Mouse (Mus musculus) embryonic facial prominence, embryonic 15.5 days (tissue): ENCODE measurements around the gene Abcc4. TPM values are rescaled to one million over a fixed set of nuclear protein-coding genes. Genes with fewer than 3 reads are reported as not detected.
A peak's percentile ranks its signal among the peaks of the same experiment; 100 is the strongest.

Experiments used
- ATAC-seq: fragments of 200-750 bp; cut with Nextera tagmentation; 2 replicates; pipeline ENCODE4 v1.8.0; 2017; ENCODE audit warnings: low read depth, moderate TSS enrichment; ENCODE audit not compliant: insufficient number of reproducible peaks, low FRiP score, low TSS enrichment
- H3K27ac ChIP-seq: fragments of 300-500 bp; sonication (generic); replicated peaks from 2 replicates; pipeline ENCODE4 v1.5.1; 2015; ENCODE audit warnings: mild to moderate bottlenecking, inconsistent platforms
- H3K27me3 ChIP-seq: fragments of 300-500 bp; sonication (generic); 2 replicates; pipeline ENCODE4 v1.6.1; 2015; ENCODE audit warnings: inconsistent platforms
- H3K36me3 ChIP-seq: fragments of 300-500 bp; sonication (generic); 2 replicates; pipeline ENCODE4 v1.6.1; 2015; ENCODE audit warnings: mild to moderate bottlenecking, inconsistent platforms
- H3K4me1 ChIP-seq: fragments of 300-500 bp; sonication (generic); 2 replicates; pipeline ENCODE4 v1.6.1; 2015; ENCODE audit warnings: inconsistent platforms
- H3K4me2 ChIP-seq: fragments of 300-500 bp; sonication (generic); replicated peaks from 2 replicates; pipeline ENCODE4 v1.6.1; 2015; ENCODE audit warnings: mild to moderate bottlenecking, inconsistent platforms
- H3K4me3 ChIP-seq: fragments of 300-500 bp; sonication (generic); replicated peaks from 2 replicates; pipeline ENCODE4 v1.5.1; 2015; ENCODE audit warnings: mild to moderate bottlenecking, inconsistent platforms
- H3K9ac ChIP-seq: fragments of 300-500 bp; sonication (generic); 2 replicates; pipeline ENCODE4 v1.6.1; 2015; ENCODE audit warnings: inconsistent platforms
- H3K9me3 ChIP-seq: fragments of 300-500 bp; sonication (generic); replicated peaks from 2 replicates; pipeline ENCODE4 v1.6.1; 2016; ENCODE audit warnings: inconsistent platforms
- WGBS: fragments of 180-500 bp; shearing (Covaris S2); methylation state at CpG from one replicate; pipeline ENCODE4 v1.1.7; 2015; 5-methylcytosine and 5-hydroxymethylcytosine counted together
- polyA plus RNA-seq: library from polyadenylated mRNA; unstranded; fragments of >200 nt; fragmentation: Nextera tagmentation; extraction: Ambion mirVana; gene quantifications from 2 replicates; pipeline ENCODE4 v1.2.1, GENCODE M21; 2015

Gene Abcc4
- polyA plus RNA-seq, 1 experiment from 2014 or later: 4.3 TPM

DNA sequence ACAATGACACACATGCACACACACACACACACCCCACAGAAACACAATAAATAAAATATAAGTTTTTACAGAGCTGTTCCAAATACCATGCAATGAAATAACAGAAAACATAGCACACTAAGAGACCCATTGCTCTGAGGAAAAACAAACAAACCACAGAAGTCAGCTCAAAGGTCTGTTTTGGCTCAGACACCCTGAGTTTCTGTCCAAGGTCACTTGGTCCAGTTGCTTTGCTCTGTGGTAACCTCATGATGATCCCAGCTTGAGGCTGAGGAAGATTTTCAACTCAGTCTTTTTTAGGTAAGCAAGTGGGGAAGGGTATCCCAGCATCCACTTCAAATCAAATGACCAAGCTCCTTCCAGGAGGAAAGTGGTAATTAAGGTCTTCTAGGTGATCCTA, 4.9 kb upstream of the Abcc4 start:
- H3K27ac ChIP-seq: no peak overlapping the region
- H3K27me3 ChIP-seq: peaks cover 24% of the 10 kb centered on the region
- H3K4me3 ChIP-seq: no peak overlapping the region
- H3K36me3 ChIP-seq: no peaks in the 10 kb centered on the region
- ATAC-seq: no peak
- peaks cover 21% of the 10 kb centered on the region for H3K4me1 ChIP-seq
- H3K4me2 ChIP-seq: no peak overlapping the region
- no peak overlapping the region for H3K9ac ChIP-seq
- H3K9me3 ChIP-seq: no peaks in the 10 kb centered on the region

DNA sequence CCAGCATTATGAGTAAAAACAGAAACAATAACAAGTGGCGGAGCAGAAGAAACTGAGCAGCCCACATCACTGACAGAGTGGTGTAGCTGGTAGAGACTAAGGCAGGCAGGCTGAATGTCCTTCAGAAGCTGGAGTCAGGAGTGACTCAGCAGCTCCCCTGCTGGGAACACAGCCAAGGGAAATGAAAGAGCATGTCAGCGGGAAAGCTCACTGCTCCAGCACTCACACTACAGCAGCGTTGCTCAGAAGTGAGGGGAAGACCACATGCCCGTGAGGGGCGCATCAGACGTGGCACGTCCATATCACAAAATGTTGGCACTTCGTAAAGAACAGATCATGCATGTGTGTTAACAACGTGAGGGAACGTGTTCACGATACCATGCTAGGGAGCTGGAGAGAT, 3.7 kb upstream of the Abcc4 start:
- Histone ChIP-seq H3K36me3 (no peaks in the 10 kb centered on the region), H3K27ac (no peak overlapping the region), H3K4me3 (no peak overlapping the region), H3K9me3 (no peaks in the 10 kb centered on the region), H3K27me3 (peaks cover 34% of the 10 kb centered on the region), H3K4me2 (no peak overlapping the region), H3K4me1 (peaks cover 26% of the 10 kb centered on the region), H3K9ac (no peak overlapping the region)
- WGBS: 24% methylated on average over 11 of the region's 11 CpGs
- peak; percentile 71; the same call in 1 of the 2 replicates for ATAC-seq

DNA sequence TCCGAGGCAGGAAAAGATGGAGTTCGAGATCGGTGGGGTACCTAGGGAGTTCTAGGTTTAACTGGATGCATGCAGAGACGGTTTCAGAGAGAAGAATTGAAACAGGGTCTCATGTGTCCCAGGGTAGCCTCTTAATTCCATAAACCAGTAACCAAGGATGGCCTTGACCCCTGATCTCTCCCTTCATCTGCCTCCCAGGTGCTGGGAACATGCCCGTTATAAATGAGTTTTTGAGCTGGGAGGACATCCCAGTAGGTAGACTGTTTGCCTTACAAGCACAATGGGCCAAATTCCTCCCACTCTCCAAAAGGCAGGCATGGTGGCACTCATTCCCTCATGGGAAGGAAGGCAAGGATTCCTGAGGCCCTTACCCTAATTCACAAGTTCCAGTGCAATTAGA, 2.1 kb upstream of the Abcc4 start:
- ATAC-seq: no peak
- no peak overlapping the region for H3K27ac ChIP-seq
- no peaks in the 10 kb centered on the region for H3K9me3 ChIP-seq
- H3K4me2 ChIP-seq: no peak overlapping the region
- no peak overlapping the region for H3K9ac ChIP-seq
- 81% methylated on average over 5 of the region's 5 CpGs for WGBS
- no peaks in the 10 kb centered on the region for H3K36me3 ChIP-seq
- H3K4me3 ChIP-seq: no peak overlapping the region
- H3K27me3 ChIP-seq: peaks cover 39% of the 10 kb centered on the region
- peaks cover 17% of the 10 kb centered on the region for H3K4me1 ChIP-seq

DNA sequence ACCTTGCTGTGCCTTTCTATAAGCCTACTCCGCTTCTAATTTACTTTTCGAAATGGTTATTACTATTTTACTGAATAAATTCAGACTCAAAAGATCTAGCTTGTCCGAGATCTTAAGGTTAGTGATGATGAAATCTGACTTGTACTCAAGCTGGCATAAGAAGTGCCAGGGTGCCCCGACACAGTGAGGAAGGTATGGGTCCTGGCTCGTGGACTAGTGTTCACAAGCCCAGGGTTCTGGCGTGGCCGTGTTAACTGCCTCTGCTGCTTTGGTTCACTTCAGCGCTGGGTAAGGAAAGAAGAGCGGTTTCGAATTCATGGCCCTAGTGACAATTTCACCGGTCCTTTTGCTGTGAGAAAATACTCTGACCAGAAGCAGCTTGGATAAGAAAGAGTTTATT, 943 bp upstream of the Abcc4 start:
- peaks cover 40% of the 10 kb centered on the region for H3K27me3 ChIP-seq
- 86% methylated on average over 11 of the region's 11 CpGs for WGBS
- no peaks in the 10 kb centered on the region for H3K36me3 ChIP-seq
- no peak overlapping the region for H3K4me3 ChIP-seq
- H3K4me1 ChIP-seq: peaks cover 16% of the 10 kb centered on the region
- no peaks in the 10 kb centered on the region for H3K9me3 ChIP-seq
- H3K27ac ChIP-seq: no peak overlapping the region
- H3K9ac ChIP-seq: no peak overlapping the region
- ATAC-seq: no peak
- 0 out of 2 replicates have a peak overlapping the region, but pooled peaks have one; percentile 95 for H3K4me2 ChIP-seq

DNA sequence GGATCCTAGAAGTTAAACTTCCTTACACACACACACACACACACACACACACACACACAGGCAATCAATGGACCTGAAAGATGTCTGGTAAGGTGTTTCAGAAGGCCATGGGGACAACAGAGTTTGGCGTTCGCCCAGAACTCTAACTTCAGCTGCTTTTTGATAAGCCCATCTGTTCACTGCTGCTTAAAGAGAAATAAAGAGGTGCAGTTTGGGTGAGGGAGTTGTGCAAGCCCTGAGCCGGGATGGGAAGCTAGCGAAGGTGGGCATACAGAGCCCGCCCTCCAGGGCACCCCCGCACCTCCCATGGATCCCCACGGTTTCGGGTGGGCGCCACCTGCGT, 583 bp downstream of the Abcc4 start:
- H3K4me1 ChIP-seq: peaks cover 16% of the 10 kb centered on the region
- peak overlapping the region; percentile 65 for H3K4me3 ChIP-seq
- no peaks in the 10 kb centered on the region for H3K36me3 ChIP-seq
- ATAC-seq: no peak
- no peak overlapping the region for H3K27ac ChIP-seq
- H3K9me3 ChIP-seq: no peaks in the 10 kb centered on the region
- H3K27me3 ChIP-seq: peaks cover 42% of the 10 kb centered on the region
- peak overlapping the region; percentile 95 for H3K4me2 ChIP-seq
- WGBS: 2% methylated on average over 10 of the region's 10 CpGs
- peak overlapping the region; percentile 16; the same call in 1 of the 2 replicates for H3K9ac ChIP-seq

DNA sequence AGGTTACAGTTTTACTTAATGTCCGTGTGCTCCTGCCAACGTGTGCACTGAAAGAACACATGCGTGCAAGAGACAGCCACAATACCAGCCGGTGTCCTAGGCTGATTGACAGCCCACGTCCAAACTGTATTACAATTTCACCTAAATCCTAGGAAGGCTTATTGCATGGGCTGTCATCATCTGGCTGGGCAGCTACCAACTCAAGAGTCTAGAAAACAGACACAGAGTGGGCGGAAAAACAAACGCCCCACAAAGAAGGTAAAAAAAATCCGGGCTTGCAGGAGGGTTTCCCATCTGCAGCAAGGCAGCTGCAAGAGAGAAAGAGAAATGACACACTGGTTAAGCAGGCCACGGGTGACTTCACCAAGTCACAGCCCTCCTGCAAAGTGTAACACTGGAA, 2.7 kb downstream of the Abcc4 start:
- H3K4me3 ChIP-seq: no peak overlapping the region
- no peak overlapping the region for H3K27ac ChIP-seq
- 72% methylated on average over 9 of the region's 9 CpGs for WGBS
- ATAC-seq: no peak
- peaks cover 42% of the 10 kb centered on the region for H3K27me3 ChIP-seq
- H3K4me2 ChIP-seq: no peak overlapping the region
- H3K4me1 ChIP-seq: peaks cover 11% of the 10 kb centered on the region
- no peak overlapping the region for H3K9ac ChIP-seq
- no peaks in the 10 kb centered on the region for H3K36me3 ChIP-seq
- no peaks in the 10 kb centered on the region for H3K9me3 ChIP-seq

DNA sequence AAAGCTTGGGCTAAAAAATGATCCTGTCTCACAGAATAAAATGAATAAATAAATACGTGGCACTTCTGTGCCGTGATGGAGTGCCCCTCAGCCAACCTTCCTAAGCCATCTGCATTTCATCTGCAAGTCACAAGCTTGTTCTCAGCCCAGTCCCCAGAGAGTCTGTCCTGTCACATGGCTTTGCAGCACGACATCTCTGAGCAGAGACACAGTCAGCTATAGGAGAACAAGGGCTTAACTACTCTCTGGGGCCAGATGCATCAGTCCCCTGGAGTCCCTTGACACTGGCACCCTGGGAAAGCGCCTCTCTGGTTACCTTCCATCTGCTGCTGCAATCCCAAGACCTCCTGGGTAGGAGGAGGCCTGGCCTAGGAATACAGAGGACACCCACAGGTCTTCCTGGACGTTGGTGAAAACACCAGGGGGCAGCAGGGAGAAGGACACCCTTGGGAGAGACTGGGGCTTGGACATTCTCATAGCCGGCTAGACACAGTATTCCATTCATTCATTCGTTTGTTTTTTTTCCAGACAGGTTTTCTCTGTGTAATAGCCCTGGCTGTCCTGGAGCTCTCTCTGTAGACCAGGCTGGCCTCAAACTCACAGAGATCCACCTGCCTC, 3.9 kb downstream of the Abcc4 start:
- Histone ChIP-seq H3K4me2 (no peak overlapping the region), H3K36me3 (no peaks in the 10 kb centered on the region), H3K9ac (no peak overlapping the region), H3K27me3 (peaks cover 36% of the 10 kb centered on the region), H3K4me3 (no peak overlapping the region), H3K9me3 (no peaks in the 10 kb centered on the region), H3K27ac (no peak overlapping the region), H3K4me1 (peaks cover 11% of the 10 kb centered on the region)
- WGBS: 45% methylated on average over 7 of the region's 7 CpGs
- ATAC-seq: peak; percentile 63

DNA sequence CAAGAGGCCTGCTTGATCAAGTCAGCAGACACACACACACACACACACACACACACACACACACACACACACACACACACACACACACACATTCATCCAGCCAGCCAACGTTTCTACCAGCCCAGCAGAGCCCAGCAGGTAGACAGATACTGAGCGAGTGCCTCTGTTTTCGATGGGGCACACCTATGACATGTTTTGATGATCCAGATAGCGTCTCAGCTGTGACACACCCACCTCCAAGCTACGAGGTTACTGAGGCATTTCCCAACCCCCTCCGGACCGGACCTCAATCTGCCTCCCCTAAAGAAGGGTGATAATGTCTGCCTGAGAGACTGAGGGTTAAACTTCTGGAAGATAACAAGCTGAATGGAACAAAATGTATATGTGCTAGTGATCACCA, 5.4 kb downstream of the Abcc4 start:
- no peak for ATAC-seq
- 54% methylated on average over 7 of the region's 7 CpGs for WGBS
- no peak overlapping the region for H3K4me3 ChIP-seq
- H3K4me2 ChIP-seq: no peak overlapping the region
- H3K9me3 ChIP-seq: no peaks in the 10 kb centered on the region
- H3K36me3 ChIP-seq: no peaks in the 10 kb centered on the region
- no peak overlapping the region for H3K27ac ChIP-seq
- no peak overlapping the region for H3K9ac ChIP-seq
- peaks cover 22% of the 10 kb centered on the region for H3K27me3 ChIP-seq
- H3K4me1 ChIP-seq: peaks cover 5% of the 10 kb centered on the region

DNA sequence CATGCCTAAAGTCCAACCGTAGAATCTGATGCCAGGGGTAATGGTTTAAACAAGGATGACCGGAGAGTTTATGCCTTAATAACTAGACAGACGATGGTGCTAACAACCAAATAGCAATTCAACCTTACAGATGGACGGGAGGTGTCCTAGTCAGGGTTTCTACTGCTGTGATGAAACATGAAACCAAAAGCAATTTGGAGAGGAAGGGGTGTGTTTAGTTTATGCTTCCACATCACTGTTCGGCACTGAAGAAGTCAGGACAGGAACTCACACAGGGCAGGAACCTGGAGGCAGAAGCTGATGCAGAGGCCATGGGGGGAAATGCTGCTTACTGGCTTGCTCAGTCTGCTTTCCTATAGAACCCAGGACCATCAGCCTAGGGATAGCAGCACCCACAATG, 6.1 kb downstream of the Abcc4 start:
- no peak for ATAC-seq
- WGBS: 48% methylated on average over 5 of the region's 5 CpGs

DNA sequence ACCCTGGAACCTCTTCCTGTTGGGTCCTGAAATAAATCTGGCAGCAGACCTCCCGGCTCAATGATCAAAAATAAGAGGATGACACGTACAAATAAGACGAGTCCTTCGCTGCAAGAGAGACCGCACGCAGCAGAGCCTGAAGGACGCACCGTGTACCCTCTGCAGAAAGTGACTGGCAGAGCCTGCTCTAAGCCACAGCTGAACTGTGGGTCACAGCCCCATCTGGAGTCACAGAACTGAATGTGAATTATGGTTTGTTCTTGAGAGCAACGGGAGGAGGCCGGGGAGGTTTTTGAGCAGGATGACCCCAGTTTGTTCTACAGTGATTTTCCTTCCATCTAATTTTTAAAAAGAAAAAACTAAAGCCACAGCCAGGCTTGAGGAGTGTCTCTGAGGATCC, 6.5 kb downstream of the Abcc4 start:
- H3K4me1 ChIP-seq: peaks cover 3% of the 10 kb centered on the region; the same call in 1 of the 2 replicates
- peaks cover 14% of the 10 kb centered on the region for H3K27me3 ChIP-seq
- no peak overlapping the region for H3K4me3 ChIP-seq
- 75% methylated on average over 10 of the region's 10 CpGs for WGBS
- no peak for ATAC-seq
- no peak overlapping the region for H3K27ac ChIP-seq
- H3K9me3 ChIP-seq: no peaks in the 10 kb centered on the region
- no peak overlapping the region for H3K9ac ChIP-seq
- no peaks in the 10 kb centered on the region for H3K36me3 ChIP-seq
- H3K4me2 ChIP-seq: no peak overlapping the region

More for the DNA sequence above, 6.1 kb downstream of the Abcc4 start:
- Histone ChIP-seq H3K4me2 (no peak overlapping the region), H3K36me3 (no peaks in the 10 kb centered on the region), H3K4me3 (no peak overlapping the region), H3K4me1 (peaks cover 3% of the 10 kb centered on the region; the same call in 1 of the 2 replicates), H3K27me3 (peaks cover 18% of the 10 kb centered on the region), H3K9ac (no peak overlapping the region), H3K9me3 (no peaks in the 10 kb centered on the region), H3K27ac (no peak overlapping the region)

DNA sequence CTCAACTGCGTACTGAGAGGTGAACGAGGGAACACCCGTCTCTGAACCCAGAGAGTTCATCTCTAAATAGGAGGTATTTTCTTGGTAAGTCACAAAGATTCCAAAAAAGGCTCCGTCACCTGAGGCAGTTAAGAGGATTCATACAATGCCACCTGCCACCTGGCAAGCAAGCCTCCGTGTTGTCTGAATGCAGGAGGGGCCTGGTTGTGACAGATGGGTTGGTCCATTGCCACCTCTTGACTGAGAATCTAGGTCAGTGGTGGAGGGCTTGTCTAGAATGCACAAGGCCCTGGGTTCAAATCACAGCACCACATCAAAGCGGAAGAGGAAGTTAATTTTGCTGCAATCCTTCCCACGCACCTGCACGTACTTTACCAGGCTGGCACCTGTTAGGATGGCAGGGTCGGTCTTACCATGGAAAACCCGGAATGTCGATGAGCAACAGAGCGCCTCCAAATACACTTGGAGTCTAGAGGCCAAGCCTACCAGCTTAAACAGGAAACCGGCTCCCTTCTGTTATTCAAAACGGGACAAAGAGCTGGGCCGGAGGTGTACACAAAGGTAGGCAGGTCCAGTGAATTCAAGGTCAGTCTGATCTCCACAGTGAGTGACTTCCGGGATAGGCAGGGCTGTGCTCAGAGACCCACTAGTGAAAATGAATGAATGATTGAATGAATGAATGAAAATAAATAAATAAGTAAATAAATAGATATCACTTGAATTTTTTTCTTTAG, 9.3 kb downstream of the Abcc4 start:
- Histone ChIP-seq H3K4me2 (no peak overlapping the region), H3K4me3 (no peak overlapping the region), H3K27ac (no peak overlapping the region), H3K4me1 (peaks cover 3% of the 10 kb centered on the region; the same call in 1 of the 2 replicates), H3K36me3 (no peaks in the 10 kb centered on the region), H3K9me3 (no peaks in the 10 kb centered on the region), H3K9ac (no peak overlapping the region), H3K27me3 (no peaks in the 10 kb centered on the region)
- WGBS: 92% methylated on average over 16 of the region's 16 CpGs
- no peak for ATAC-seq

DNA sequence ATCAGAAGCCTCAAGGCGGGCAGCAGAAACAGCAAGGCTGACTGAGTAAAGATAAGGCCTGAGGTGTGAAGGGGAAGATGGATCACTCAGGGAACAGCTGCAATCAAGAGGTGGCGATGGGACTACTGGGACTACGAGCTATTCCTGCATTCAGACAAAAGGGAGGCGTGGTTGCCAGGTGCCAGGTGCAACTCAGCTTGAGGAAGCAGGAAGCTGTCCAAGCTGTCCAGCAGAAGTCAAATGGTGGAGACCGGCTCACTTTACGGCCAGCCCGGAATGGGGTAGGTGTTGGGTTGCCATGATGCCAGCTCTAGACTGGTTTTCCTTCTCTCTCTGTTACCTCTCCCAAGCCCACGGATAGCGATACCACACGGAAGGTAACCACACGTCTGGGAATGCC, 10.2 kb downstream of the Abcc4 start:
- Histone ChIP-seq H3K4me3 (no peak overlapping the region), H3K4me2 (no peak overlapping the region), H3K36me3 (no peaks in the 10 kb centered on the region), H3K27me3 (no peaks in the 10 kb centered on the region), H3K27ac (no peak overlapping the region), H3K9me3 (no peaks in the 10 kb centered on the region), H3K9ac (no peak overlapping the region), H3K4me1 (peaks cover 3% of the 10 kb centered on the region; the same call in 1 of the 2 replicates)
- 89% methylated on average over 11 of the region's 11 CpGs for WGBS
- ATAC-seq: no peak
